Mouse (Mus musculus): Measurements from ENCODE around the gene Snupn.

- TF ChIP-seq GATA1 (IDR thresholded peaks at IDR 0.05; ENCODE audit: borderline replicate concordance, low read length) (no peak), FLI1 (IDR thresholded peaks at IDR 0.05; ENCODE audit: low read length) (no peak)
Measured at GRCm38 (mm10) chr9:56926387-56926786, 24.3 kb upstream of the Snupn start.

All from megakaryocyte, embryonic 14.5 days (primary cell).